Mouse (Mus musculus): Measurements from ENCODE around the gene Dpp10.

- TF ChIP-seq TAL1 (conservative IDR thresholded peaks at IDR 0.05; ENCODE audit: low read depth, low read length) (no peak), GATA1 (IDR thresholded peaks at IDR 0.05; ENCODE audit: borderline replicate concordance, low read length) (no peak), CTCF (IDR thresholded peaks at IDR 0.05; ENCODE audit: low read depth, low read length) (no peak)
Measured at GRCm38 (mm10) chr1:124045761-124046300, 472 bp upstream of the Dpp10 start.
